Mouse (Mus musculus) cortical plate, adult 2 months (tissue): Measurements from ENCODE around the gene Frmd8.

ENCODE experiments used
- CTCF ChIP-seq: fragments of 200-500 bp; IDR thresholded peaks from 2 replicates; pipeline ENCODE4 v1.5.1; 2011; ENCODE audit warnings: mild to moderate bottlenecking, control low read depth, low read length; ENCODE audit not compliant: insufficient read depth; ENCODE audit errors: extremely low read depth
- POLR2A ChIP-seq: fragments of 200-500 bp; IDR thresholded peaks from 2 replicates; pipeline ENCODE4 v1.6.1; 2011; ENCODE audit warnings: mild to moderate bottlenecking, low read length, control low read depth; ENCODE audit not compliant: insufficient read depth; ENCODE audit errors: extremely low read depth

DNA sequence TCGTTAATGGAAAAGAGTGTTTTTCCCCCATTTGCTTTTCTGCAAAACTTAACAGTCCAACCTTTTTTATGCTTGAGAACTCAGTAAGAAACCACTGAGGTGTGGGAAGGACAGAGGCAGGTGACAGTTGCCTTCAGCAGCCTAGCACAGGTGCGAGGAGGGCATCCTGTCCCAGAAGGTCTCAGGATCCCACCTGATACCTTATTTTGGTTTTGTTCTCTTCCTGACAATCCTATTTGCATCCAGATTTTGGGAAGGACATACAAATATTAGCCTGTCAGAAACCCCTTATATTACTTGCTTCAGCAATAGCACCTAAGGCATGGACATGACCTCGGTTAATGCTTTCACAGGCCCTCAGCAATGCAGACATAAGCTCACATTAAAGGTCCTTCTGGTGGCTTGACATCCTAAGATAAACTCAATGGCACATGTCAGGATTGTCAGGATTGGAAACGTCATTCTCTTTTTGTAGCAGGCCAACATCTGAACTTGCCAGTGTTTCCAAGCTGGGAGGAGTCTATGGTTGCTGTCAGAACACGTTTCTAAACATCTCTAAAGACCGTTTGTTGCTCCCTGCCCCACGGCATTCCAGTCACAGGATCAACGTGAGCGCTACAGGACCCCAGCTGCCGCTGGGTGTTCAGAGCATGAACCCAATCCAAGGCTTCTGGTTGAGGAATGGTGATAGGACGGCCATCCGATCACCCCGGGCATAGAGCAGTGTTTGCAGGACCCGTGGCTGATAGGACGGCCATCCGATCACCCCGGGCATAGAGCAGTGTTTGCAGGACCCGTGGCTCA, 34.8 kb downstream of the Frmd8 start:
- TF ChIP-seq CTCF (no peak), POLR2A (no peak)
